Mouse (Mus musculus) neural tube, embryonic 13.5 days (tissue): ENCODE data around the gene Ehd2. TPM values are rescaled to one million over a fixed set of nuclear protein-coding genes. Genes with fewer than 3 reads are reported as not detected.
A peak's percentile ranks its signal among the peaks of the same experiment; 100 is the strongest.

Experiments used
- ATAC-seq: fragments of 200-750 bp; cut with Nextera tagmentation; 2 replicates; pipeline ENCODE4 v1.8.0; 2017; ENCODE audit warnings: low read depth, mild to moderate bottlenecking, moderate TSS enrichment, moderate library complexity
- H3K27ac ChIP-seq: fragments of 300-500 bp; sonication (generic); replicated peaks from 2 replicates; pipeline ENCODE4 v1.5.1; 2015; ENCODE audit warnings: moderate library complexity, mild to moderate bottlenecking, inconsistent platforms
- H3K27me3 ChIP-seq: fragments of 300-500 bp; sonication (generic); 2 replicates; pipeline ENCODE4 v1.6.1; 2015; ENCODE audit warnings: mild to moderate bottlenecking, inconsistent platforms
- H3K36me3 ChIP-seq: fragments of 300-500 bp; sonication (generic); 2 replicates; pipeline ENCODE4 v1.6.1; 2015; ENCODE audit warnings: mild to moderate bottlenecking, inconsistent platforms
- H3K4me1 ChIP-seq: fragments of 300-500 bp; sonication (generic); replicated peaks from 2 replicates; pipeline ENCODE4 v1.6.1; 2015; ENCODE audit warnings: inconsistent platforms
- H3K4me2 ChIP-seq: fragments of 300-500 bp; sonication (generic); 2 replicates; pipeline ENCODE4 v1.6.1; 2015; ENCODE audit warnings: inconsistent platforms, mild to moderate bottlenecking, moderate library complexity
- H3K4me3 ChIP-seq: fragments of 300-500 bp; sonication (generic); 2 replicates; pipeline ENCODE4 v1.5.1; 2015; ENCODE audit warnings: mild to moderate bottlenecking, inconsistent platforms
- H3K9ac ChIP-seq: fragments of 300-500 bp; sonication (generic); 2 replicates; pipeline ENCODE4 v1.6.1; 2015; ENCODE audit warnings: moderate library complexity, mild to moderate bottlenecking, inconsistent platforms
- H3K9me3 ChIP-seq: fragments of 300-500 bp; sonication (generic); 2 replicates; pipeline ENCODE4 v1.6.1; 2016; ENCODE audit warnings: inconsistent platforms
- WGBS: fragments of 180-500 bp; shearing (Covaris S2); methylation state at CpG from one replicate; pipeline ENCODE4 v1.1.7; 2015; 5-methylcytosine and 5-hydroxymethylcytosine counted together
- polyA plus RNA-seq: library from polyadenylated mRNA; unstranded; fragments of >200 nt; fragmentation: Nextera tagmentation; extraction: Ambion mirVana; gene quantifications from 2 replicates; pipeline ENCODE4 v1.2.1, GENCODE M21; 2015

Ehd2 gene
- polyA plus RNA-seq, 1 experiment from 2014 or later = 9.3 TPM

- no peak overlapping the region for H3K27ac ChIP-seq
- no peaks in the 10 kb centered on the region for H3K9me3 ChIP-seq
- no peaks in the 10 kb centered on the region for H3K27me3 ChIP-seq
- H3K36me3 ChIP-seq = peaks cover 91% of the 10 kb centered on the region
- no peak overlapping the region for H3K9ac ChIP-seq
- H3K4me1 ChIP-seq = no peaks in the 10 kb centered on the region
- H3K4me3 ChIP-seq = no peak overlapping the region
- H3K4me2 ChIP-seq = no peak overlapping the region
- 96% methylated on average over 3 of the region's 3 CpGs for WGBS
- ATAC-seq = no peak
Measured at GRCm38 (mm10) chr7:15938621-15939020, 28.7 kb downstream of the Ehd2 start.

- Histone ChIP-seq H3K9ac (no peak overlapping the region), H3K36me3 (peaks cover 80% of the 10 kb centered on the region), H3K4me2 (no peak overlapping the region), H3K4me3 (no peak overlapping the region), H3K27me3 (no peaks in the 10 kb centered on the region), H3K27ac (no peak overlapping the region), H3K9me3 (no peaks in the 10 kb centered on the region), H3K4me1 (no peaks in the 10 kb centered on the region)
- WGBS = 88% methylated on average over 5 of the region's 5 CpGs
- no peak for ATAC-seq
Measured at GRCm38 (mm10) chr7:15937491-15937890, 29.9 kb downstream of the Ehd2 start.

- Histone ChIP-seq H3K9ac (no peak overlapping the region), H3K4me2 (no peak overlapping the region), H3K9me3 (no peaks in the 10 kb centered on the region), H3K27ac (0 out of 2 replicates have a peak overlapping the region, but pooled peaks have one; percentile 7), H3K4me1 (no peaks in the 10 kb centered on the region), H3K36me3 (peaks cover 42% of the 10 kb centered on the region), H3K4me3 (no peak overlapping the region), H3K27me3 (no peaks in the 10 kb centered on the region)
- ATAC-seq = no peak
- whole genome bisulfite sequencing = 59% methylated on average over 16 of the region's 16 CpGs
Measured at GRCm38 (mm10) chr7:15933437-15934359, 33.7 kb downstream of the Ehd2 start.

GRCm38 (mm10) chr7:15931635-15932034, 35.7 kb downstream of the Ehd2 start:
- H3K4me1 ChIP-seq = no peaks in the 10 kb centered on the region
- no peak for ATAC-seq
- H3K4me3 ChIP-seq = no peak overlapping the region
- H3K27me3 ChIP-seq = no peaks in the 10 kb centered on the region
- H3K27ac ChIP-seq = no peak overlapping the region
- no peaks in the 10 kb centered on the region for H3K9me3 ChIP-seq
- peaks cover 21% of the 10 kb centered on the region for H3K36me3 ChIP-seq
- H3K9ac ChIP-seq = no peak overlapping the region
- no peak overlapping the region for H3K4me2 ChIP-seq
- WGBS = 87% methylated on average over 3 of the region's 3 CpGs

GRCm38 (mm10) chr7:15930543-15930942, 36.8 kb downstream of the Ehd2 start:
- no peak overlapping the region for H3K9ac ChIP-seq
- H3K36me3 ChIP-seq = peaks cover 10% of the 10 kb centered on the region
- no peak overlapping the region for H3K4me3 ChIP-seq
- H3K4me1 ChIP-seq = no peaks in the 10 kb centered on the region
- no peak overlapping the region for H3K4me2 ChIP-seq
- H3K9me3 ChIP-seq = no peaks in the 10 kb centered on the region
- ATAC-seq = no peak
- H3K27ac ChIP-seq = no peak overlapping the region
- no peaks in the 10 kb centered on the region for H3K27me3 ChIP-seq
- 62% methylated on average over 2 of the region's 2 CpGs for WGBS

- H3K4me3 ChIP-seq = no peak overlapping the region
- no peaks in the 10 kb centered on the region for H3K9me3 ChIP-seq
- peaks cover 4% of the 10 kb centered on the region for H3K36me3 ChIP-seq
- no peaks in the 10 kb centered on the region for H3K27me3 ChIP-seq
- no peak overlapping the region for H3K4me2 ChIP-seq
- no peak overlapping the region for H3K27ac ChIP-seq
- no peaks in the 10 kb centered on the region for H3K4me1 ChIP-seq
- no peak for ATAC-seq
- WGBS = 39% methylated on average over 4 of the region's 4 CpGs
- H3K9ac ChIP-seq = no peak overlapping the region
Measured at GRCm38 (mm10) chr7:15929910-15930309, 37.5 kb downstream of the Ehd2 start.

GRCm38 (mm10) chr7:15922220-15922773, 45.1 kb downstream of the Ehd2 start, which contains the start of gene Selenow:
TSS of gene Selenow (minus strand) at chr7:15922402.
- no peaks in the 10 kb centered on the region for H3K9me3 ChIP-seq
- peak within 1 kb of the TSS; percentile 87 for H3K27ac ChIP-seq
- no peaks in the 10 kb centered on the region for H3K27me3 ChIP-seq
- H3K9ac ChIP-seq = peak within 1 kb of the TSS; percentile 90
- peak within 1 kb of the TSS; percentile 77 for H3K4me2 ChIP-seq
- ATAC-seq = peak; percentile 96
- H3K4me3 ChIP-seq = peak within 1 kb of the TSS; percentile 82
- peaks cover 28% of the 10 kb centered on the region for H3K4me1 ChIP-seq
- WGBS = under 1% methylated on average over 33 of the region's 33 CpGs
- H3K36me3 ChIP-seq = peaks cover 27% of the 10 kb centered on the region

GRCm38 (mm10) chr7:15921796-15922195, 45.6 kb downstream of the Ehd2 start:
- peak overlapping the region; percentile 77 for H3K4me2 ChIP-seq
- H3K36me3 ChIP-seq = peaks cover 32% of the 10 kb centered on the region
- ATAC-seq = peak; percentile 66

GRCm38 (mm10) chr7:15920645-15921190, 46.6 kb downstream of the Ehd2 start:
- H3K9me3 ChIP-seq = no peaks in the 10 kb centered on the region
- H3K4me1 ChIP-seq = peaks cover 28% of the 10 kb centered on the region
- no peak overlapping the region for H3K27ac ChIP-seq
- ATAC-seq = no peak
- H3K36me3 ChIP-seq = peaks cover 40% of the 10 kb centered on the region
- 88% methylated on average over 6 of the region's 6 CpGs for WGBS
- no peaks in the 10 kb centered on the region for H3K27me3 ChIP-seq
- H3K9ac ChIP-seq = peak overlapping the region; percentile 90
- peak overlapping the region; percentile 82 for H3K4me3 ChIP-seq
- peak overlapping the region; percentile 77 for H3K4me2 ChIP-seq

More at GRCm38 (mm10) chr7:15921796-15922195, 45.6 kb downstream of the Ehd2 start:
- H3K4me3 ChIP-seq = peak overlapping the region; percentile 82
- H3K9me3 ChIP-seq = no peaks in the 10 kb centered on the region
- H3K27ac ChIP-seq = peak overlapping the region; percentile 87
- H3K9ac ChIP-seq = peak overlapping the region; percentile 90
- under 1% methylated on average over 10 of the region's 10 CpGs for WGBS
- no peaks in the 10 kb centered on the region for H3K27me3 ChIP-seq
- H3K4me1 ChIP-seq = peaks cover 28% of the 10 kb centered on the region

- Histone ChIP-seq H3K4me1 (peaks cover 28% of the 10 kb centered on the region), H3K27me3 (no peaks in the 10 kb centered on the region), H3K27ac (no peak overlapping the region), H3K9me3 (no peaks in the 10 kb centered on the region), H3K4me3 (peak overlapping the region; percentile 82), H3K4me2 (peak overlapping the region; percentile 77), H3K9ac (no peak overlapping the region), H3K36me3 (peaks cover 40% of the 10 kb centered on the region)
- WGBS = 93% methylated on average over 9 of the region's 9 CpGs
- ATAC-seq = no peak
Measured at GRCm38 (mm10) chr7:15919947-15920346, 47.4 kb downstream of the Ehd2 start.

- Histone ChIP-seq H3K4me3 (no peak overlapping the region), H3K9ac (no peak overlapping the region), H3K4me2 (no peak overlapping the region), H3K4me1 (peaks cover 28% of the 10 kb centered on the region), H3K27me3 (no peaks in the 10 kb centered on the region), H3K27ac (no peak overlapping the region), H3K9me3 (no peaks in the 10 kb centered on the region), H3K36me3 (peaks cover 40% of the 10 kb centered on the region)
- ATAC-seq = no peak
Measured at GRCm38 (mm10) chr7:15918371-15918770, 49.0 kb downstream of the Ehd2 start.

GRCm38 (mm10) chr7:15916996-15917395, 50.4 kb downstream of the Ehd2 start:
- H3K9me3 ChIP-seq = no peaks in the 10 kb centered on the region
- WGBS = 88% methylated on average over 4 of the region's 4 CpGs
- no peak overlapping the region for H3K9ac ChIP-seq
- ATAC-seq = no peak
- H3K27me3 ChIP-seq = no peaks in the 10 kb centered on the region
- H3K4me2 ChIP-seq = no peak overlapping the region
- H3K4me3 ChIP-seq = no peak overlapping the region
- H3K27ac ChIP-seq = no peak overlapping the region
- H3K36me3 ChIP-seq = peaks cover 40% of the 10 kb centered on the region
- peaks cover 22% of the 10 kb centered on the region for H3K4me1 ChIP-seq
